Comparison of ENCODE assay signal across 9 mouse cellular contexts in genomic region chr9:110624361-110625166, GRCm38 (mm10). TPM values are rescaled to one million over a fixed set of nuclear protein-coding genes. Genes with fewer than 3 reads are reported as not detected.
DNase-seq lines count a peak whose midpoint lies in the region; ATAC-seq and TF ChIP-seq lines count a peak whose summit lies in the region.
"Had no signal": no experiment of that assay in that cellular context is flagged by ENCODE, and none has a peak within 500 bp of the region (broad histone marks: within the 10 kb centered on the region; RNA-seq: fewer than 3 reads in every experiment).

Gene Nradd, minus strand, starts transcription at chr9:110624452.

- H3K4me3 ChIP-seq in ES-E14 (ENCODE audit: insufficient read depth in 1 of 2, low read depth in 1 of 2, low read length in 2 of 2, poor library complexity in 1 of 2, severe bottlenecking in 1 of 2): peak within 1 kb of the TSS; percentile 70 to 83
- H3K4me3 ChIP-seq in forebrain, embryonic 13.5 days: peak within 1 kb of the TSS; percentile 53
- peak within 1 kb of the TSS; percentile 59 for H3K4me3 ChIP-seq in heart, embryonic 16.5 days (ENCODE audit: low read length)
- peak within 1 kb of the TSS; percentile 60 for H3K4me3 ChIP-seq in liver, embryonic 12.5 days
- peak within 1 kb of the TSS; percentile 52 for H3K4me3 ChIP-seq in neural tube, embryonic 12.5 days
- H3K4me3 ChIP-seq: megakaryocyte, embryonic 14.5 days had no signal

- H3K27me3 ChIP-seq in forebrain, embryonic 13.5 days: no peaks in the 10 kb centered on the region
- no peaks in the 10 kb centered on the region for H3K27me3 ChIP-seq in heart, embryonic 16.5 days (ENCODE audit: control insufficient read depth, insufficient read depth, low read length)
- H3K27me3 ChIP-seq in liver, embryonic 12.5 days (replicated peaks): no peaks in the 10 kb centered on the region
- no peaks in the 10 kb centered on the region for H3K27me3 ChIP-seq in neural tube, embryonic 12.5 days (replicated peaks)
- H3K27me3 ChIP-seq: megakaryocyte, embryonic 14.5 days had no signal

- under 1% methylated on average over 41 of the region's 41 CpGs for WGBS in forebrain, embryonic 13.5 days
- WGBS in heart, embryonic 16.5 days: 4% methylated on average over 41 of the region's 41 CpGs
- 16% methylated on average over 41 of the region's 41 CpGs for WGBS in liver, embryonic 12.5 days (ENCODE audit: insufficient replicate concordance)
- 1% methylated on average over 41 of the region's 41 CpGs for WGBS in neural tube, embryonic 12.5 days

- H3K36me3 ChIP-seq in ES-E14 (ENCODE audit: control insufficient read depth, insufficient read depth, low read length, poor library complexity, severe bottlenecking): peaks cover 23% of the 10 kb centered on the region
- H3K36me3 ChIP-seq in forebrain, embryonic 13.5 days (ENCODE audit: poor library complexity, severe bottlenecking): peaks cover 33% of the 10 kb centered on the region
- H3K36me3 ChIP-seq in heart, embryonic 16.5 days (ENCODE audit: control insufficient read depth, insufficient read depth): peaks cover 13% of the 10 kb centered on the region
- peaks cover 61% of the 10 kb centered on the region for H3K36me3 ChIP-seq in liver, embryonic 12.5 days
- H3K36me3 ChIP-seq in neural tube, embryonic 12.5 days: peaks cover 23% of the 10 kb centered on the region

- H3K27ac ChIP-seq in ES-E14 (ENCODE audit: insufficient read depth, low read depth, low read length, poor library complexity, severe bottlenecking): peak within 1 kb of the TSS; percentile 57; the same call in 1 of the 2 replicates
- H3K27ac ChIP-seq in forebrain, embryonic 13.5 days: peak within 1 kb of the TSS; percentile 83
- peak within 1 kb of the TSS; percentile 90 for H3K27ac ChIP-seq in heart, embryonic 16.5 days (ENCODE audit: low read length)
- peak within 1 kb of the TSS; percentile 49; the same call in 1 of the 2 replicates for H3K27ac ChIP-seq in liver, embryonic 12.5 days
- peak within 1 kb of the TSS; percentile 70 for H3K27ac ChIP-seq in neural tube, embryonic 12.5 days

- peak; percentile 94 for DNase-seq in ES-E14 (ENCODE audit: low read depth, low spot score)
- peak; percentile 87 for DNase-seq in cerebellum, adult 11 months
- peak; percentile 93 to 96 for DNase-seq in kidney, postnatal 25 days
- DNase-seq in telencephalon, adult 2 months (ENCODE audit: low read depth, low spot score): peak; percentile 64

- peak within 1 kb of the TSS; percentile 97 for H3K4me2 ChIP-seq in forebrain, embryonic 13.5 days
- peak within 1 kb of the TSS; percentile 99 for H3K4me2 ChIP-seq in heart, embryonic 16.5 days (ENCODE audit: low read depth, low read length)
- H3K4me2 ChIP-seq in liver, embryonic 12.5 days: peak within 1 kb of the TSS; percentile 88
- H3K4me2 ChIP-seq in neural tube, embryonic 12.5 days (replicated peaks): peak within 1 kb of the TSS; percentile 97

- peaks cover 0 to 13% of the 10 kb centered on the region in 2 experiments; a peak in 1 of 4 replicates for H3K4me1 ChIP-seq in ES-E14 (ENCODE audit: control insufficient read depth in 2 of 2, insufficient read depth in 2 of 2, low read length in 2 of 2, poor library complexity in 1 of 2)
- peaks cover 17% of the 10 kb centered on the region for H3K4me1 ChIP-seq in forebrain, embryonic 13.5 days
- H3K4me1 ChIP-seq in heart, embryonic 16.5 days (ENCODE audit: control insufficient read depth, insufficient read depth, low read length): peaks cover 10% of the 10 kb centered on the region; the same call in 1 of the 2 replicates
- peaks cover 21% of the 10 kb centered on the region for H3K4me1 ChIP-seq in liver, embryonic 12.5 days
- peaks cover 26% of the 10 kb centered on the region for H3K4me1 ChIP-seq in neural tube, embryonic 12.5 days

- in situ Hi-C loops in ES-E14 (cut with MboI; ENCODE audit: low sequenced_read_pairs in 2 of 2, unreplicated experiment in 2 of 2): no loop called here

- no peaks in the 10 kb centered on the region for H3K9me3 ChIP-seq in ES-E14 (ENCODE audit: control insufficient read depth, insufficient read depth, low read depth, low read length)
- H3K9me3 ChIP-seq in forebrain, embryonic 13.5 days (replicated peaks): no peaks in the 10 kb centered on the region
- H3K9me3 ChIP-seq in heart, embryonic 16.5 days (replicated peaks; ENCODE audit: control insufficient read depth, low read length): no peaks in the 10 kb centered on the region
- no peaks in the 10 kb centered on the region for H3K9me3 ChIP-seq in liver, embryonic 12.5 days (replicated peaks)
- H3K9me3 ChIP-seq in neural tube, embryonic 12.5 days: no peaks in the 10 kb centered on the region
- H3K9me3 ChIP-seq: megakaryocyte, embryonic 14.5 days had no signal

- H3K9ac ChIP-seq in ES-E14 (ENCODE audit: insufficient read depth, low read depth, low read length, poor library complexity, severe bottlenecking): peak within 1 kb of the TSS; percentile 73
- H3K9ac ChIP-seq in forebrain, embryonic 13.5 days: peak within 1 kb of the TSS; percentile 78
- H3K9ac ChIP-seq in heart, embryonic 16.5 days (ENCODE audit: low read length): peak within 1 kb of the TSS; percentile 83
- H3K9ac ChIP-seq in liver, embryonic 12.5 days: peak within 1 kb of the TSS; percentile 62
- H3K9ac ChIP-seq in neural tube, embryonic 12.5 days: peak within 1 kb of the TSS; percentile 72

- ATAC-seq in forebrain, embryonic 13.5 days: peak; percentile 97
- ATAC-seq in heart, embryonic 16.5 days (replicated peaks; ENCODE audit: extremely low read depth, insufficient read depth, low FRiP score): peak; percentile 92
- ATAC-seq in liver, embryonic 12.5 days: peak; percentile 90
- peak; percentile 97 for ATAC-seq in neural tube, embryonic 12.5 days (ENCODE audit: low FRiP score, low read depth)

TF ChIP-seq in ES-E14, 5 proteins besides CTCF, POLR2A, EP300 and RAD21:
- TF ChIP-seq ZNF384 (IDR thresholded peaks at IDR 0.05; ENCODE audit: low read depth, low read length) (no peak), MAFK (IDR thresholded peaks at IDR 0.05; ENCODE audit: insufficient read depth, low read depth, low read length) (no peak), HCFC1 (IDR thresholded peaks at IDR 0.05; ENCODE audit: borderline replicate concordance, insufficient read depth, low read length) (peak; percentile 48; the same call in 1 of the 2 replicates), ZC3H11A (IDR thresholded peaks at IDR 0.05; ENCODE audit: borderline replicate concordance, low read depth, low read length) (no peak), CHD2 (IDR thresholded peaks at IDR 0.05; ENCODE audit: low read depth, low read length) (no peak)

RNA-seq across cellular contexts. Expression of gene Nradd, which starts in this region (rescaled TPM):
- total RNA-seq in ES-E14 (2012; rRNA removed): 65.5 and 83.8 TPM in 2 replicates
- polyA plus RNA-seq in forebrain, embryonic 13.5 days (2015; fragmentation: Nextera tagmentation; extraction: Ambion mirVana): 30.0 and 31.5 TPM in 2 replicates
- 16.4 and 17.2 TPM in 2 replicates for polyA plus RNA-seq in heart, embryonic 16.5 days (2015; fragmentation: Nextera tagmentation; extraction: Ambion mirVana)
- 5.3 and 6.7 TPM in 2 replicates for polyA plus RNA-seq in liver, embryonic 12.5 days (2016; fragmentation: Nextera tagmentation; extraction: Ambion mirVana)
- polyA plus RNA-seq in neural tube, embryonic 12.5 days (2016; fragmentation: Nextera tagmentation; extraction: Ambion mirVana): 41.2 and 42.7 TPM in 2 replicates

Comparison
In these comparisons a context has a peak if more than half of its experiments do, and no peak if none do; other contexts are left out.
1. Peak in every context shown above with its lines: DNase-seq, ATAC-seq, H3K4me3 ChIP-seq and H3K27ac ChIP-seq.